Mouse (Mus musculus) v-Abl transformed pro-B cells (cell line): ENCODE measurements around the gene Sp7.
"Not testable (repeated sequence)": the region's sequence is repeated elsewhere in the genome, so short reads cannot be mapped to it uniquely, and the experiment has no call there.

Experiments used
- in situ Hi-C, 2 experiments: fragments of 400-800 bp; cut with MboI; formaldehyde crosslinking; loops; one replicate each; pipeline ENCODE4 v1.15.1; 2025; ENCODE audit not compliant: unreplicated experiment in 2 of 2

Gene Sp7

DNA sequence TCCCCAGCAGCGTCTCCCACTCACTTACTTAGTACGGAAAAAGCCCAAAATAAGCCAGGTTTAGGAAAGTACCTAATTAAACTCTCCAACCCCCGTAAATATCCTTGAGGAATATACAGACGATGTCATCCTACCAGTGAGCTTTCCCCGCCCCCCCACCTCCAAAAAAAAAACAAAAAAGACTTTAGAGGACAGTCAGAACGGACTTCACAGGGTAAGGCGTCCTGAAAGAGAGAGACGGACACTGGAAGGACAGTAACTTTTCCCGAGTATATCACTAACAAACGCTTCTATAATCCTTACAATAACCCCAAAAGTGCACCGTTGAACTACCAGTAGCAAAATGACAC lies 16.1 kb downstream of the Sp7 start:
- in situ Hi-C loops, result no loop called here

GRCm38 (mm10) chr15:102350138-102350941 lies 16.6 kb downstream of the Sp7 start, which contains the start of gene Aaas:
Aaas (minus strand) TSS chr15:102350771.
- in situ Hi-C loops, result no loop called here

DNA sequence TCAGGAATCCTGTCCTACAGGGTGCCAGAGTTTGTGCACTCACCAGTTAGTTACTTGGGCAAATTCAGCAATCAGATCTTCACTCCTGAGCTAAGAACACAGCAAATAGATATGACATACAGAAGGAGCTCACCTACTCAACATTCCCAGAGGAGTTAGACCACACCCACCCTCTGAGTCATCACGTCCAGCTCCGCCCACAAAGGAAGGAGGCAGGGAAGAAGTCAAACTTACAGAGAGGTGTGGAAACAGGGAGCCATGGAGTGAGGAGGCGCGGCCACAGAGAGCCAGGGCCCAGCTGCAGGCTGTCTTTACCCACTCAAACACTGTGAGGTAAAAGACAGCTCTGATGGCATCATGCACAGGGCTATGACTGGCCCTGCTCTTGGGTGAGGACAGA lies 20.5 kb downstream of the Sp7 start:
- in situ Hi-C loops, result no loop called here

DNA sequence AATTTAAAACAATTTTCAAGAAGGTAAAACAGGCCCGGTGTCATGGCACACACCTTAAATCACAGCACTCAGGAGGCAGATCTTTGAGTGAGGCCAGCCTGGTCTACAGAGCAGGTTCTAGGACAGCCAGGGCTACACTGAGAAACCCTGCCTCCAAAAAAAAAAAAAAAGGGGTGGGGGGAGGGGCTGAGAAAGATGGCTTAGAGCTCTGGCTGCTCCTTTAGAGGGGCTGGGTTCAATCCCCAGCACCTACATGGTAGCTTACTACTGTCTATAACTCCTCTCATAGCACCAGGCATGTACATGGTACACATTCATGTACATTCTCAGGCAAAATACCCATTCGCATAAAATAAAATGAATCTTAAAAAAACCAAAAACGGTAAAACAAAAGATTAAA lies 22.5 kb downstream of the Sp7 start:
- in situ Hi-C loops, result loop anchor here (5.0 kb wide), 1 partner anchor 33 kb away; no protein-coding TSS in a partner anchor

DNA sequence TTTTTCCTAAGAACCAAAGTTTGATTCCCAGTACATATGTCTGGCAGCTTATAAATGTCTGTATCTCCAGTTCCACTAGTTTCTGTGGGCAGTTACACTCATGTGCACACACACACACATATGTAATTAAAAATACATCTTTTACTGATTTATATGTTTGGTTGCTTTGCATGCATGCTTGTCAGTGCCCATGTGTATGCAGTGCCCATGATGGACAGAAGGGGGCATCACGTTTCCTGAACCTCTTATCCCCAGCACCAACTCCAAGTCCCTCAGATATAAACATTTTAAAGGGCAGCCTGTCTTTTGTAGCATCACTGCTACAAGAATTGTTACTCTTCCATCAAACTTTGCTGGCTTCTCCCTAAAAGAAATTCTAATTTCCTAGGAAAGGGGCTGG lies 25.4 kb downstream of the Sp7 start:
- in situ Hi-C loops, result loop anchor here (5.0 kb wide), 1 partner anchor 36 kb away; no protein-coding TSS in a partner anchor

- in situ Hi-C loops, result loop anchor here (5.0 kb wide), 1 partner anchor 38 kb away; no protein-coding TSS in a partner anchor
Observed at GRCm38 (mm10) chr15:102339612-102340011, 27.4 kb downstream of the Sp7 start.

DNA sequence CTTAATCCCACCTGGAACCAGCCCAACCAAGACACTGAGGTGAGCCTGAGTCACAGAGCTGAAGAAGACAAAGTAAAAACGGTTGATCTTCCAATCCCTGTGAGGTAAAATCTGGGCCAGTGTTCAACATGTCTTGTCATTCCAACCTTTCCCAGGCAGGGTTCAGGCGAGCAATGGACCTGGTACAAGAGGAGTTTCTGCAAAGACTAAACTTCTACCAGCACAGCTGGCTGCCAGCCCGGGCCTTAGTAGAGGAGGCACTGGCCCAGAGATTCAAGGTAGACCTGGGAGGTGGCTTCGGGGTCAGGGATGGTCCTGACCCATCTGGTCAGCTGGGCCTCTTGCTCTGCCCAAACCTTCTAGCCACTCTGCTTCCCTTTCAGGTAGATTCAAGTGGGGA lies 30.0 kb downstream of the Sp7 start:
- in situ Hi-C loops, result no loop called here

- in situ Hi-C loops, result not testable (repeated sequence)
Observed at GRCm38 (mm10) chr15:102335925-102336324, 31.1 kb downstream of the Sp7 start.

GRCm38 (mm10) chr15:102335254-102335653 lies 31.7 kb downstream of the Sp7 start:
- in situ Hi-C loops, result no loop called here

- in situ Hi-C loops, result loop anchor here in 1 of 2 experiments (5.0 kb wide), 1 partner anchor 39 kb away; no protein-coding TSS in a partner anchor
Observed at GRCm38 (mm10) chr15:102331610-102332015, 35.4 kb downstream of the Sp7 start, which contains the start of gene Myg1. Myg1 (plus strand) TSS chr15:102331709.

DNA sequence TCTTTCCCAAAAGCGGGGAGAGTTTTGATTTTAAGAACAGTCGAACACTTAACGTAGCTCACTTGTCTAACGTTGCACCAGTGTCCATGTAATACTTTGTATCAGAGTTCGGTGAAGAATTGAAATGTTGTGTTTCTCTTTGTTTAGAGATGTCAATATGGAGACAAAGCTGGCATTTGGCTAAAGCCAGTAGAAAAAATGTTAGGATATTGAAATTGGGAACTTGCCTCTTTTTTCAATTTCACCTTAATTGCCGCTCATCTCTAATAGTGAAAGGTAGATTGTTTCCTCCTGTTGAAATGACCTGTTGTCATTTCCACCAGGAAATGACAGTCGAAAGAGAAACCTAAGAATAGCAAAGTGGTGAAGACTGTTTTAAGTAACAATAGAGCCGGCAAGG lies 40.1 kb downstream of the Sp7 start:
- in situ Hi-C loops, result no loop called here

GRCm38 (mm10) chr15:102326022-102326576 lies 40.9 kb downstream of the Sp7 start, which contains the start of gene Pfdn5:
Pfdn5 (plus strand) TSS chr15:102326116.
- in situ Hi-C loops, result no loop called here

DNA sequence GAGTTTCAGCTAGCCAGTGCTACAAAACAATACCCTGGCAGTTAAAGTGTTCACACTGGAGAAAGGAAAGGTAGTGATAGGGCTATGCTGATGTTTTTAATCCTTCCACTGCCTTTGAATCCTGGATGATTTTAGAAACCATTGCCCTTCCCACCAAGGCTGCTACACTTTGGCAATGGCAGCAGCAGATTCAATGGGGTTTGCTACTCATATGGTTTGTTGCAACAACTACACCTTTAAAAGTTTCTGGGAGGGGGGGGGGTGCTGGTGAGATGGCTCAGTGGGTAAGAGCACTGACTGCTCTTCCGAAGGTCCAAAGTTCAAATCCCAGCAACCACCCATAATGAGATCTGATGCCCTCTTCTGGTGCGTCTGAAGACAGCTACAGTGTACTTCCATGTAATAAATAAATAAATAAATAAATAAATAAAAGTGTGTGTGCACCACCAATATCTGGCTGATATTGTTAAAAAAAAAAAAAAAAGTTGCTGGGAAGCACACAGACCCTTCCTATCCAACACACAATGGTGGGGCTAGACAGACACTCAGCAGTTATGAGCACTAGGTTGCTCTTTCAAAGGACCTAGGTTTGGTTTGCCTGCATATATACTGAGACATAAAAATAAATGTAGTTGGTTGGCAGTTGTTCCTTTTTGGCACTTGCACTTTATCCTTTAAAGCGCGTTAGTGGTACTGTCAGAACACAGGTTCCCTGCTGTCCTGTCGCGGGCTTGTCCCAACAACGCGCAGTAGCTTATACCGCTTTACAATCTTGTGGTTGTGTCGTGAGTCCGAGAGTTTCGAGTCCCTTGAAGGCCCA lies 42.1 kb downstream of the Sp7 start:
- in situ Hi-C loops, result no loop called here

GRCm38 (mm10) chr15:102316263-102316662 lies 50.7 kb downstream of the Sp7 start:
- in situ Hi-C loops, result loop anchor here in 1 of 2 experiments (5.0 kb wide), 2 partner anchors 34 to 79 kb away; no protein-coding TSS in a partner anchor

GRCm38 (mm10) chr15:102315292-102315691 lies 51.7 kb downstream of the Sp7 start:
- in situ Hi-C loops, result loop anchor here in 1 of 2 experiments (5.0 kb wide), 2 partner anchors 33 to 78 kb away; no protein-coding TSS in a partner anchor

GRCm38 (mm10) chr15:102311489-102311888 lies 55.5 kb downstream of the Sp7 start:
- in situ Hi-C loops, result loop anchor here in 1 of 2 experiments (5.0 kb wide), 1 partner anchor 74 kb away; no protein-coding TSS in a partner anchor

DNA sequence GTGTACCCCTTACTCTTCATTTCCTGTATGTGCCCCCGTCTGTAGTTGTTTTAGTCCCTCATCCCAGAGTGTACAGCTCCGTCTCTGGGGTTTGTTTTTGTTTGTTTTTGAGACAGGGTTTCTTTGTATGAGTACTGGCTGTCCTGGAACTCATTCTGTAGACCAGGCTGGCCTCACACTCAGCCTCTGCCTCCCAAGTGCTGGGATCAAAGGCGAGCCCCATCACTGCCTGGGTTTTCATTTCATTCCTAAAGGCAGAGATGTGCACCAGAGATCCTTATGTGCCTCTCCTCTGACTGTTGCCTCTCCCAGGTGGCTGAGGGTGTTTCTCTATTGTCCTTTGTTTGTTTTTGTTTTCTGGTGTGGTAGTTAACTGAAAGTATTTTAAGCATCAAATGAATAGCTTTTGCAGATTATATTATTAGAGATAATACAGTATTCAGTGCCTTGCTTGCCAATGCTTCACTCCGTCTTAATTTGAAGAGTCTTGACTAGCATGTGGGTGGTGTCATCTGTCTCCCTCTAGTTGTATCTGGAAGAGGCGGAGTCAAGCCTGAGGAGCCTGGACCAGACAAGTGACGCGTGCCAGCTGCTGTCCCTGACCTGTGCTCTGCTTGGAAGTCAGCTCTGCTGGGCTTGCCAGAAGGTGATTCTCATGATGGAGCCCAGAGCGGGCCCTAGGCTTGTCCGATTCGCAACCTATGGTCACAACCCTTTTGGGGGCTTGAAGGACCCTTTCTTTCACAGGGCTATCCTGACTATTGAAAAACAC lies 56.7 kb downstream of the Sp7 start:
- in situ Hi-C loops, result loop anchor here in 1 of 2 experiments (5.0 kb wide), 1 partner anchor 73 kb away; no protein-coding TSS in a partner anchor

GRCm38 (mm10) chr15:102308717-102309116 lies 58.3 kb downstream of the Sp7 start:
- in situ Hi-C loops, result no loop called here
